Mouse (Mus musculus): ENCODE measurements around the gene Gldn.

GRCm38 (mm10) chr9:54269987-54270386 lies 16.3 kb upstream of the Gldn start:
- TF ChIP-seq CTCF (IDR thresholded peaks at IDR 0.05; ENCODE audit: low read depth) (no peak), EP300 (optimal IDR thresholded peaks at IDR 0.05) (no peak)

Data from stomach, postnatal 0 days (tissue).